Mouse (Mus musculus) right cerebral cortex, postnatal 25 days (tissue): ENCODE measurements around the gene Esyt1.
A peak's percentile ranks its signal among the peaks of the same experiment; 100 is the strongest.
"Not testable (repeated sequence)": the region's sequence is repeated elsewhere in the genome, so short reads cannot be mapped to it uniquely, and the experiment has no call there.

Source experiments
- DNase-seq: peaks from one replicate; pipeline ENCODE4 v3.0.0; 2022

The Esyt1 gene

DNA sequence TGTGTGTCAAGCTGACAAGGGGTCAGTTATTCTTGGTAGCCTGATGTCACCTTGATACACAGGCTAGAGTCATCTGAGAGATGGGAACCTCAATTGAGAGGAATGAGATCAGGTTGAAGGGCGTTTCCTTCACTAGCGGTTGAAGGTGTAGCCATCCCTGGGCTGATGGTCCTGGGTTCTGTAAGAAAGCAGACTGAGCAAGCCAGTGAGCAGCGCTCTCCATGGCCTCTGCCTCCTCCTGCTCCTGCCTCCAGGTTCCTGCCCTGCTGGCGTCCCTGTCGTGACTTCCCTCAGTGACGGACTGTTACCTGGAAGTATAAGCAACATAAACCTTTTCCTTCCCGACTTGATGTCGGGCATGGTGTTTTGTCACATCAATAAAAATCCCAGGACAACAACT lies 22.1 kb downstream of the Esyt1 start:
- DNase-seq = no peak

DNA sequence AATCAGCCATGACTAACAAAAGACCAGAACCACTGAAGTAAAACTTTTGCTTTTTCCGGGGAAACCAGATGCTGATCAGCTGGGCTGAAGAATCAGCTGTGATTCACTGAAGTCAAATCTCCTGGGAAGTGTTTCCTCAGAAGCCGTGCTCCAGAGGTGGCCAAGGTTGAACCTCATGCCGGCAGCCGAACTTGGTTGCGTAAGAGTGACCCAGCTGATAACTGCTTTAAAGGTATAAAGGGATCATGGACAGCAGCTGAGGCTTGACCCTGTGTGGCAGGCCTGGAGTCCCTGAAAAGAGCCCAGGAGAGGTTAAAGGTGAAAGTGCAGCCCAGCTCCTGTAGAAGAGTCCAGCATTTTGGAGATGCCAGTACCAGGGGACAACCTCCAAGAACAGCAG lies 23.3 kb downstream of the Esyt1 start:
- DNase-seq = no peak

DNA sequence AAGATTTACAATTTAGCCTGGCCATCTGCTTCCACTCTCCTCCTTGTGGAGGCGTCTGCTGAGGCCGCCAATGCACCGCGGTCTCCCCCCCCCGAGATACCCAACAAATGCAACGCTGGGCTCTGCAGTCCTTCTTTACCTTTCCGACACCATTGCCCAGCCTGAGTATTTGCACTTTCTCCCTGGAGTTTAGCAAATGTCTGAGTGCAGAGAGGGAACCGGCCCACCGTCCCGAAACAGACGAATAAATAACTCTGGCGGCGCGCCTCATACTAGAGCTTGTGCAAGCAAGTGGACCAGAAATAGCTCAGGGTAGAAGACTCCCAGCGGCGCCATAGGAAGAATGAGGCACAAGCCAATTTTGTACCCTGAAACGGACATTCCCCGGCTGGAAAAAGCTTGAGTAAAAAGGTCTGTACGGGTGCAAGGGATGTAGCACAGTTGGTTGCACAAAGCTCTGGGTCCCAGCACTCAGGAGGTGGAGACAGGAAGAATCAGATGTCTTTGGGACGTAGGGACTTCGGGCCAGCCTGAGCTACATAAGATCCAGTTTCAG lies 26.5 kb downstream of the Esyt1 start:
- DNase-seq = peak; percentile 67

DNA sequence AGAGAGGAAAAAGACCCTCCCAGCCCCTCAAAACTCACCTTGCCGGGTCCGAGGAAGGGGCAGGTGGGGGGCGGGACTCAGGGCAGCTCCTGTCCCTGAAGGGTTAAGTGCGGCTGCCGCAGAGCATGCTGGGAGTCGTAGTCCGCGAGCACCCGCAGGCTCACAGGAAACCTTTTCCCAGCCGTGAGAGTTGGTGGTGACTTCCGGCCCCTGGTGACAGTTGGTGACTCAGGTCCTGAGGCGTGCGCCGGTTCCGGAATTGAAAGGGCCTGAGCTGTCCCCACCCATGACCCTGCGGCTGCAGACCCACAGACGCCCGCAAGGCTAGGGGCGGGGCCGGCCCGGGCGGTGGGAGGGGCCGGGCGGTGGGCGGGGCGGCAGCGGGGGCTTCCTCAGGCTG lies 27.1 kb downstream of the Esyt1 start, which contains the start of gene Myl6b:
TSS of gene Myl6b (minus strand) at position 96 of the 400 bp plus-strand sequence.
- peak; percentile 92 for DNase-seq

DNA sequence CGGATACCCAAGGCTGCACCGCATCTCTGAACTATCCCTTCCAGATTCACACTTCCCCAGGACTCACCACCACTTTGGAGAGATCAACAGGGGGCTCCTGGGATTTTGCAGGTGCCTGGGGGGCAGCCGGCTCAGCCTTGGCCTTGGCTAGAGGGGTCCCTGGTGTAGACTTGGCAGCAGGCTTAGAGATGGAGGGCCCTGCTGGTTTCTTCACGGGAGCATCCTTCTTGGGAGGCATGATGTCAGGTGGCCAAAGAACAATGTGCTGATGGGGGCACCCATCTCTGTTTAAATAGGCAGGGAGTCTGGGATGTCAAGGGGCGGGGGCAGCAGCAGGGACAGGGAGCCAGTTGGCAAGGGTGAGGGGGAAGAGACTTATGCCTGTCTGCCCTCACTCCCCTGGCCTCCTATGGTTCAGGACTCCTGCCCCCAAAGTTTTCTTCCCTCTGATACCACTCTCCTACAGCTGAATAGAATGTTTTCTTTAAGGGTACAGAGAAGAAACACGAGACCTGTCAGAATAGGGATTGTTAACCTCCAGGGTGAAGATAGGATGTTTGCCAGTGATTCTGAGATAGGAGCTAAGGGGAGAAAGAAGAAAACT lies 28.4 kb downstream of the Esyt1 start:
- DNase-seq = no peak

DNA sequence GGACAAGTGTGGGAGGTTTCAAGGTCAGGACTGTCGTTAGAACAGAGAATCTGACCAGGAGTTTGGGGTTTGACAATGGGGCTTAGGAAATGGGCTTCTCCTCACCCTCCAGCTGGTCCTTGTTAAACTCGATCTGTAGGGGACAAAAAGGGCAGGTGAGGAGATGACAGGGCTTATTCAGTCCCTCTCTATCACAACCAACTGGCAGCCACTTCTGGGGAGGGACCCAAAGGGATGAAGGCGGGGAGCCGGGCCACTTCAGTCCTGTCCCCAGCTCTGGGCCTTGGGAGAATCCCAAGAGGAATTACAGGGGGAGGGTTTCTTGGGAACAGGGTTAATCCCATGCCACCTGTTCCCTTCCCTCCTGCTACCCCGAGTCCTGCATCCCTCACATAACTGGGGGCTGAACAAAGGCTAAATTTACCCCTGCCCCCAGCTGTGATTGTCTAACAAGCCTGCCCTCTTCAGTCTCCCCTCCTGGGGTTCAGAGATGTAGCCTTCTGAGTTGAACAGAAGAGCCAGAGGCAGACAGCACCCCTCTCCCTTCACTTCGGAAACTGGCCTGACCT lies 29.1 kb downstream of the Esyt1 start:
- DNase-seq = no peak

DNA sequence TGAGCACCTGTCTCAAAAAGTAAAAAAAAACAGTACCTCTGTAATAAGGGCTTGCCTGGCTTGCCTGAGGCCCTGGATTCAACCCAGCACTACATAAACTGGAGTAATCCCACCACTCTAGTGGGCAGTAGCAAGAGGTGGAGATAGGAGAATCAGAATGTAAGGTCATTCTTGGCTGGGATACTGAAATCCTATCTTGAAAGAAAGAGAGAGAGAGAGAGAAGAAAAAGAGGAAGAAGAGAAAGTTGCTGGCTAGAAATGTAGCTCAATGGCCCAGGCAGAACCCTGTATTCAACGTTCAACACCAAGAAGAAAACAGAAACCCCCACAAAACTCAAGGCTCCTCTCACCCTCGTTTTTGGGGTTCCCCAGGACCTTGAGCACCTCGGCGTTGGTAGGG lies 29.8 kb downstream of the Esyt1 start:
- no peak for DNase-seq

DNA sequence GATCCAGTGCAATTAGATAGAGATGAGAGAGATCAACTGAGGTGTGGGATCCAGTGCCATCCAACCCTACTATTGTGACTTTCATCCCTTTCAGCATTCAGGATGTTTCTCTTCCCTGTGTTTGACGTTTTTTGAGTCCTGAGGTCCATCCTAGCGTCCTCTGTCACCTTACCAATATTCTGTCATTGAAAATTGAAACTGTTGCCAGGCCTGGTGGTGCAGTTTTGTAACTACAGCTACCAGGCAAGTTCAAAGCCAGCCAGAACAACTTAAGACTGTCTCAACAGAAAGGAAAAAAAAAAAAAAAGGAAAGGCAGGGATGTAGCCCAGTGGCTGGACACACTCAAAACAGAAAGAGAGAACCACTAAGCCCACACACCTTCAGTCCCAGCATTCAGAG lies 30.4 kb downstream of the Esyt1 start:
- no peak for DNase-seq

DNA sequence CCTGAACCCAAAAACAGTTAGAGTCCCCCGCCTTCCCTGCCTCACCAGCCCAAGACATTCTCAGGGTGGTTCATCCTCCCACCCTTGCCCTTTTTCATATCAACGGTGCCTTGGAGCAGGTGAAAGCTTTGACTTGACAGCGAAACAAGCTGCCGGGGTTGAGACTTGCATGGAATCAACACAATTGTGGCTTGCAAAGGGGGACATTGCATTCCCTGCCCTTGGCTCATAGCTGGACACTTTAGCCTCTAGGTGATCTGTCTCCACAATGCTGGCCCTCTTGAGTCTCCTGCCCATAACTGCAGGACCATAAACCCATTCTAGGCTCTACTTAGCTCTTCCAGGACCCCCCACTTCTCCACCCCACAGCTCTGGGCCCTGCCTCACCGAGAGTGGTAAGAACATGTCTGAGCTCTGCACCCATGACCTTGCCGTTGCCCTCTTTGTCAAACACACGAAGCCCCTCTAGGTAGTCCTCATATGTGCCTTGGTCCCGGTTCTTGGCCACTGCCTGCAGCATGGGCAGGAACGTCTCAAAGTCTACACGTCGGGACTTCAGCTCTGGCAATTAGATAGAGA lies 30.9 kb downstream of the Esyt1 start:
- no peak for DNase-seq

DNA sequence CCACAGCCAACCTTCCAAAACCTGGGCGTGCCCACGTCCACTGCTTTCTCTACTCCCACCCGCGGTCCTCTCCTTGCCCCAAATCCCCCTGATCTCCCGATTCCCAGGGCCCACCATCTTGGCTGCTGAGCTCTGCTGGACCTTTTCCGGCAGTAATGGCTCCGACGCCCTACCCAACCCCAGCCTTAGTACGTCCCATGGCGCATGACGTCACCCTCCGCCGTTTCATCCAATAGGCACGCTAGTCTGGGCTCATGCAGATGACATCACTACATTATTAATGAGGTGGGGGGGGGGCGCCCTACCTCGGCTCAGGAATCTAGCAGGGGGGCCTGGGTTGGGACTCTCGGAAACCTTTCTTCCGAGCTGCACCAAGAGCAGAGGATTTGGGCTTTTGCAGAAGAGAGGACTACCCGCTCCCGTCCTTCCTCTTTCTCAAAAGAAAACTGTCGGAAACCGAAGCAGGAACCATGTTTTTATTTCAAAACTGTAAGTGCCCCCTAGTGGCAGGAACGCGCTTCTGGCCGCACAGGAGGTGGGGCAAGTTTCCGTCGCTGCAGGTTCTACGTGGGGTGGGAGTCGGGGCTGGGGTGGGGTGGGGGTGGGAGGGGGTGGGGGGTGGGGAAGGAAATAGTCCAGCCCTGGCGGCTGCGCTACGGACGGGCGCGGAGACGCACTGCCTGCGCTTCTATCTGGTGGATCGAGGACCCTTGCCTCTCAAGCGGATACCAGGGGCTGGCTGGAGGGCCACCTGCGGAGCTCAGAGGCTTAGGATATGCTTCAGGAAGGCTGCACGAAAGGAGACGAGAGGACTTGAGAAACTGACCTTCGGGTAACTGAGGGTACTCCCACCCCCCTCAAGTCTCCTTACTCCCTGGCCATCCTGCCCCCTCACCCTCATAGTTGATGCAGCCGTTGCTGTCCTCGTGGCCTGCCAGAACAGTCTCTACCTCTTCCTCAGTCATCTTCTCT lies 31.7 kb downstream of the Esyt1 start, which contains the start of gene Myl6:
TSS of gene Myl6 (minus strand) at position 451 of the 972 bp plus-strand sequence.
- peak; percentile 95 for DNase-seq

DNA sequence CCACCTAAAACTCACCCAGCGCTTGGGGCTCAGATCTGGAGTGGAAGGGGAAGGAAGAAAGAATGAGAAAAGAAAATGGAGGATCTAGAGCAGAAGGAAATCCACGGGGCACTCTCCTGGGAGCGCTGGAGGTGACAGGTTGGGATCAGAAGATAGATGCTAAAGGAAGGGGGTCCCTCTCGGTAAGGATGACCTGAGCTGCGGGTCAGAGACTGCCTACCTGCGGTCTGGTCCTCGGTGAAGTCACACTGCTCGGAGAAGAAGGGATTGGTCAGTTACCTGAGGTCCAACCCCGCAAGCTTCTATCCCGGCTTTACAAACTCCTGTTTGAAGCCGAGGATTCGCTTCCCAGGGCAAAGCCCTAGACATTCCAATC lies 32.4 kb downstream of the Esyt1 start:
- DNase-seq = peak; percentile 23

DNA sequence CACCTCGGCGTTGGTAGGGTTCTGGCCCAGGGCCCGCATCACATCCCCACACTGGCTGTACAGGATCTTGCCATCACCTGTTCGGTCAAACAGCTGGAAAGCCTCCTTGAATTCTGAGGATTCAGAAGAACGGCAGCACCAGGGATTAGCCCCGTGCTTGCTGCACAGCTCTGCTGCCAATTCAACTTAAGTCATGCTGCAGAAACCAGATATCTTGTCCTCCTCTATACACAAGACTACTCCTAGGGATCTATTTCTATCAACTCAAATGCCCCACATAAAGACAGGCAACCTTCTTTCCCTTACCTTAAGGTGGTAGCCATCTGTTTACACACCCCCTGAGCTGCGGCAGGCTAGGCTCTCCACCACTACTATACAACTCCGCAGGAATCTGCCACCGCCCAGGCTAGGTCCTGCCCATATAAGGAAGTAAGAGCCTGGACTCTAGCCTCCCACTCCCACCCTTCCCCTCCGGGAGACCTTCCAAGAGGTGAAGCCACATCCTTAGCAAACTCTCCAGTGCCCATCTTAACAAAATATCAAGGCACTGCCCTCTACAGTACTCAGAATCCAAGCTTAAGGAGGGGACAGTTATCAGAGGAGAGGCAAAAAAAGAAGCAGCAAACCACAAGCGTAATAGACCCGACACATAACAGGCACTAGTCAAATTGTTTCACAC lies 32.9 kb downstream of the Esyt1 start:
- DNase-seq = peak; percentile 63

DNA sequence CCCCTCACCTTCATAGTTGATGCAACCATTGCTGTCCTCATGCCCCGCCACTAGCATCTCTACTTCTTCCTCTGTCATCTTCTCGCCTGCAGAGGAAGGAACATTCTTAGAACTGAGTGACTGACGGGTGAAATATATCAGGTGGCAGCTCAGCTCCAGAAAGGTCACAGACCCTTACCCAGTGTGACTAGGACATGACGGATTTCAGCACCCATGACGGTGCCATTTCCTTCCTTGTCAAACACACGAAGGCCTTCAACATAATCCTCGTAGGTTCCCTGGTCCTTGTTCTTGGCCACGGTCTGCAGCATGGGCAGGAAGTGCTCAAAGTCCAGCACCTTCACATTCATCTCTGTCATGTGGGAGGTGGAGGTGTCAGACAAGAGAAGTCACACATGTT lies 33.6 kb downstream of the Esyt1 start:
- DNase-seq = not testable (repeated sequence)

DNA sequence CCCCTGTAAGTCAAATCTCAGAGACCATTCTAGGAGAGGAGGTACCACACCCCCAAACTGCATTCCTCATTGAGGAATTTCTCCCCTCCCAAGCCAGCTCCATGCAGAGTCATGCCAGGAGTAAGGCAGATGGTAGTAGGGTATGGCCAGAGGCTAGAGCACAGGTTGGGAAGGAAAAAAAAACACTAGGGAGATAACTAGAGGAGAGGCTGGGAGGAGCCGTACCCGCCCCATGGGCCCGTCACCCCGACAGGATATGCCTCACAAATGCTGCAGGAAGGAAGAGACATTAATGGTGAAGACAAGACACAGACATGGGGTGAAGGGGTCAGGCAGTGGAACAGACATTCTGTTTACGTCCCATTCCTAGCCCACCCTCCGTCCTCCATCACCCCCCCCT lies 34.2 kb downstream of the Esyt1 start:
- DNase-seq = no peak

DNA sequence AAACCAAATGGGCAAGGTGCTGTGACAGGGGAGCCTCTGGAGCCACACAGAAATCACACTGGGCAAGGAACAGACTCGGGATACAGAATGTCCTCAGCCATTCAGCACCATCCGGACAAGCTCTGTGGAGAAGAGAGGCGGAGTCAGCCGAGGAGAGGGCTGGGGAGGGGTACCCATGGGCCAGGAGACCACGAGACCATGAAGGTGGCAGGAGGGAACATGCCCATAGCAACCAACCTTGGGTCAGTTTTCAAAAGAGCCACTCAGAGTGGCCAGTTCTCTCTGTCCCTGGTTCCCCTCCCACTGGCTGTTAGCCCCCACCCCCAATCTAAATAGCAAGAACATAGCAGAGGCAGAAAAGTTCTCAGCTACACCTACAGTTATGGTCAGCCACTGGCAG lies 34.8 kb downstream of the Esyt1 start:
- DNase-seq = no peak

DNA sequence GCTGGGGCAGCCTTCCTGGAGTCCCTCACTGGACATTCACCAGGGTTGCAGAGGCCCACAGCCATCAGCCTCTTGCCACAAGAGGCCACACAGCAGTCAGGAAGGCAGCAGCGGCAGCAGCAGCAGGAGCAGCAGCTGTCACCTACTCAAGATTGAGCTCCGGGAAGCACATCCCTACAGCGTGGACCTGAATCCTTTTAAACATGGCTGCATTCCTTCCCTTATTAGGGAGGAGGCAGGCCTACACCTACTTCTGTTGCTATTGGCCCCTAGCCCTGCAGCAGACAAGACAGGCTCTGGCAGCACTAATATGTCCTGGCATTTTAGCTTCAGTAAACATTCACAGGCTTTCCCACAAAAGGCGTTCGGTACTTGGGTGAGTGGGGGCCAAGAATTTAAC lies 35.4 kb downstream of the Esyt1 start:
- DNase-seq = no peak

DNA sequence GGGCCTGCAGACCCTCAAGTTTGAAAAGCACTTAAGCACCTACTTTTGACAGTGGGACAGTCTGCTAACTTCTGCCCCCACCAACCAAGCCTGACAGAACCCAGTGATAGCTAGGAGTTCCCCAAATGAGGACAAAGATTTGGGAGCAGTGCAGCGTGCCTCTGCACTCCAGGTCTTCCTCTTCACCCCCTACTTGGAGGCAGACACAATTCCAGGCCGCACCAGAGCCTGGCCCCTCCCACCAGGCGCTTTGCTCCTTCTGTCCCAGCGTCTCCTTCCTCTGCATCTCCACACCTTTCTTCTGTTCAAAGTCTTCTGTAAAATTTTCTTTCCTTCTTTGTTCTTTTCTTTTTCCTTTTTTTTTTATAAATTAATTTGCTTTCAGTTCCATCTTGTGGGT lies 35.9 kb downstream of the Esyt1 start:
- no peak for DNase-seq

DNA sequence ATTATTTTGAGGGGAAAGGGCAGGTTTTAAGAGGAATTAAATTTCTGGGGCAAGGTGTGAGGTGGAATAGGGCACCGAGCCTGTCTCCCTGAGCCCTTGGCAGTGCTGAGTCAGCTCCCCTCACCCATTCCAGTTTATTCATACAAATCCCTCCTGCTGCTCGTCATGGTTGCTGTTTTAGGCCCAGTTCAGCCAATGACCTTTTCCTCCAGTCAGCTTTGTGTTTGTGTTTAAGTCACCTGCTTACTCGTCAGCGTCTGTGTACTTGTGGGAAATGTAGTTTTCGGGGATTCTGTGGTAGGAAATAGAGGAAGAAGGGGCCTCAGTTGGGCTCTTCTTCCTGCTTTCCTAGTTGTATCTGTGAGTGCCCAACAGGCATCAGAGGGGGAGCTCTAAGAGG lies 36.3 kb downstream of the Esyt1 start:
- DNase-seq = no peak

DNA sequence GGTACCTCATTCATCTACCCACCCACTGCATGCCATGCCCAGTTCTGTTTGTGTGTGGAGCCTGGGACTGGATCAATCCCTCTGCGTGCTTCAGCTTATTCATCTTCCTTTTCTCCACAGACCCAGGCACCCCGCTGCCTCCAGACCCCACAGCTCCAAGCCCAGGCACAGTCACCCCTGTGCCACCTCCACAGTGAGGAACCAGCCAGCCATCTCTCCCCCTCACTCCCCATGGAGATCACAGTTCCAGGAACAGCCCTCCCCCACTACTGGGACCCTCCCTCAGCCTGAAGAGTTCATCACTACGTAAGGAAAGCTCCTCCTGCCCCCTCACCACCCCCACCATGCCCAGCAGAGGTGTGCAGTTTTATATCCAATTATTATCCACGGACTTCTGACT lies 36.9 kb downstream of the Esyt1 start:
- no peak for DNase-seq

DNA sequence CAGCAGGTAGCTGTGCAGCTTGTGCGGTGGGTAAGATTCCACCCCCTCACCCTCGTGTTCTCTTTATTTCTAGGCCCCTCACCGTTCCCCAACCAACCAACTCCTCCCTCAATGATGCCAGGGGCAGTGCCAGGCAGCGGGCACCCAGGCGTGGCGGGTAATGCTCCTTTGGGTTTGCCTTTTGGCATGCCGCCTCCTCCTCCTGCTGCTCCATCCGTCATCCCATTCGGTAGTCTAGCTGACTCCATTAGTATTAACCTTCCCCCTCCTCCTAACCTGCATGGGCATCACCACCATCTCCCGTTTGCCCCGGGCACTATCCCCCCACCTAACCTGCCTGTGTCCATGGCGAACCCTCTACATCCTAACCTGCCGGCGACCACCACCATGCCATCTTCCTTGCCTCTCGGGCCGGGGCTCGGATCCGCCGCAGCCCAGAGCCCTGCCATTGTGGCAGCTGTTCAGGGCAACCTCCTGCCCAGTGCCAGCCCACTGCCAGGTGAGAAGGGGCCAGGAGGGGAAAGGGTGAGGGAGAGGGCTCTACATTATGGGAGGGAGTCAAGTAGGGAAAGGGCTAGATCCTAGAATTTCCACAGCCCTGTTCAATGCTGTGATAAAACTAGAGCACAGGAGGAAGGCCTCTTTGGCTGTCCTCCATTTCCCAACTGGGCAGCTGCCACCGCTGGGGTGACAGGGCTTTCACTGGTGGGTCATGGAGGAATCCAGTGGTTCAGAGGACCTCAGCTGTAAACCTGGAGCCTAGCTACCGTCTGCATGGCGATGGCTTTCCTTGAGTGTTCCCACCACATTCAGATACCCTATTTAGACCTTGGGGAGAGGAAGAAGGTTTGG lies 37.6 kb downstream of the Esyt1 start:
- no peak for DNase-seq

DNA sequence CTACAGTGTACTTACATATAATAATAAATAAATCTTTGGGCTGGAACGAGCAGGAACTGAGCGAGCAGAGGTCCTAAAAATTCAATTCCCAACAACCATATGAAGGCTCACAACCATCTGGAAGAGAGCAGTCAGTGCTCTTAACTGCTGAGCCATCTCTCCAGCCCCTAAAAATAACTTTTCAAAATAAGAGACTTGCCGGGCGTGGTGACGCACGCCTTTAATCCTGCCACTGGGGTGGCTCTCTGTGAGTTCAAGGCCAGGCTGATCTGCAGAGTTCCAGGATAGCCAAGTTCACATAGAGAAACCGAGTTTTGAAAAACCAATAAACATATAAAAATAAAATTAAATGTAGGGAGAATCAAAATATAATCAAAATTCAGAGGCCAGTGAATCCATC lies 39.3 kb downstream of the Esyt1 start:
- no peak for DNase-seq

DNA sequence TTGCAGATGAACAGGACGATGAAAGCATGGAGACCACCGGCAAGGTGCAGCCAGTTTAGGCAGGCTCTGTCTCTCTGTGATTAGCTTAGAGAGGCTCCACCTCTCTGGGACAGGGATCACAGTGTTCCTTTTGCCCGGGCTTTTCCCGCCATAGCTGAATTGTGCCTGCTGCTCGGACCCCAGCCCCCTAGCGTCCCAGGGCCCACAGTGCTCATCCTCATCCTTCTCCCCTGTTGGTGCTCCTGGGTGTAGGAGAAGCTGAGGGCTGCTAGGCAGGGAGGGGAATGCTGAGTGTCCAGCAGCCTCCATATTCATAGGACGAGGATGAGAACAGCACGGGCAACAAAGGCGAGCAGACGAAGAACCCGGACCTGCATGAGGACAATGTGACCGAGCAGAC lies 51.3 kb downstream of the Esyt1 start:
- no peak for DNase-seq
